Mouse (Mus musculus) erythroblast, adult 5-6 weeks (primary cell): ENCODE measurements around the gene Rad51b. TPM values are rescaled to one million over a fixed set of nuclear protein-coding genes. Genes with fewer than 3 reads are reported as not detected.

Experiments used
- ATAC-seq: replicated peaks from 2 replicates; pipeline ENCODE4 v1.8.0; 2016; ENCODE audit warnings: moderate number of reproducible peaks, mild to moderate bottlenecking, moderate TSS enrichment, inconsistent platforms; ENCODE audit not compliant: poor library complexity, low FRiP score, severe bottlenecking
- total RNA-seq, 2 experiments: library from RNA; stranded (forward) in 1 of 2; stranded (reverse) in 1 of 2; fragments of 150-400 nt in 1 of 2; fragments of 200-764, 138-1000 nt in 1 of 2; gene quantifications; 2 replicates each; pipeline versions ENCODE4 v1.2.3 to v1.2.4; 2015 to 2017; ENCODE audit warnings: low replicate concordance in 2 of 2

Gene Rad51b
- total RNA-seq, 2 experiments from 2014 or later: 3.5 to 4.2 TPM

DNA sequence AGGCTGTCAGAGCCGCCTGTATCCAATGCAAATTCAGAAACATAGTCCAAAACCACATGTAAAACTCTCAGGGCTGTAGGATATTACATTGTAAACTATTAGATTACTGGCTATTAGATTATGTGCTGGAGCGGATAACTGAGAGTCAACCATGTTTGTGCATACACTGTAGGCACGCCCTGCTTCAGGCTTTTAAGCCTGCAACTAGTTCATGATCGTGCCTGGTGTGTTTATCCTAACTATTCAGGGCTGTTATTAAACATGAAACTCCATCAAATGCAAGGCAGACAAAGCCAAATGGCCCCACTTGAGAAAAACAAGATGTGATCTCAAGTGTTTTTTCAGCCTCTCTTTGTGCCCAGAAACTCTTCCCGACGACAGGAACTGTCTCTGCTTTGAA lies 560.6 kb downstream of the Rad51b start:
- no peak for ATAC-seq

DNA sequence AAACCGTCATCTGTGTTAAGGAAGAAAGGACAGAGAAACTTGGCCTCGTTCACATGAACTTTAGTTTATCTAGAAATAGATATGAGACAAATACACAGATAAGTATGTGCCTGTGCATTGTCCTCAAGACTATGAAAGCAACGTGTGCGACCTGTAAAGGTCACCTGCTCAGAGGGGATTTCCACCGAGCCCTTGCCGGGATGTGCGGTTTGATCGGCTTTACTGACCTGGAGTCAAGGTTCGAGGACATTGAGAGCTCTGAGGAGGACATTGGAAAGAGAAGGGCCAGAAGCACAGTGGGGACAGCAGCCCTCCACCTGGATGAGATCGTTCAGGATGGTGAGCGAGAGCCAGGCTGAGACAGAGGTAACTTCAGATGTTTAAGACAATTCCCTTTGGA lies 561.3 kb downstream of the Rad51b start:
- ATAC-seq: no peak

DNA sequence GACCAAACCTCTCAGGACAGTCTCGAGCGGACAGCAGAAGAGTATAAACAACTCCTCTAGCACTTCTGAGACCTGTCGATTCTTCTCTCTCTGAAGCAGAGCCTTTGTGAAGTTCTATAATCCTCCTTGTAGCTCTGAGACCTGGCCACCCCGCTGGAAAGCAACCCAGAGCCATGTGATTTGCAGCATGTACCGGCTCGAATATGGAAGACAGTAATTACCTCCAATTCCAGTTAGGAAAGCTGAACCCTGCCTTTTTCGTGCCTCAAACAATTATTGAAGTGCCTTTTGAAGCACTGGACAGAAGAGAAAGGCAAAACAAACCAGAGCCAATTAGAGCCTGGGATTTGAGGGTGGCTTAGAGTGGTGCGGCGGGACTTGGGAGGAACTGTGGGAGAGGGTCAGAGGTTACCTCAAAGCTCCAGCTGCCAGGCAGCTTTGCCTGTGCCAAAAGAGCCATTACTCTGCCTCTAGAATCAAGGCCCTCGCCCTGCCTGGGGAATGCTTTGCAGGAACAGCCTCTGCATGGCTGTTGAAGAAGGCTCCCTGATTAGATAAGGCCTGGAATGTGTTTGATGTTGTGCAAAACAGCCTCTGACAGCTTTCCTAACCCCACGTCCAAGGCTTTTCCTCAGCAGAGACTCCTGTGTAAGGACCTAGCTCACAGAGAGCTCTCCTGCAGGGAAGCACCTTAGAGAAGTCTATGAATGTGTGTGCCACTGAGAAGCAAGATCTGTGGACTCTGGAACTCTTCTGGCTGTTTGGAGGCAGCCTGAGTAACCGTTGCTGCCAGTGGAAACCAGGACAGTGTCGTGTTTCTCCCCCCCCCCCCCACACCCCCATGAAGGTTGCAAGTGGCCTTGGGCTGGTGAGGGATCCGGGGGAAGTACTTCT lies 562.5 kb downstream of the Rad51b start:
- no peak for ATAC-seq

DNA sequence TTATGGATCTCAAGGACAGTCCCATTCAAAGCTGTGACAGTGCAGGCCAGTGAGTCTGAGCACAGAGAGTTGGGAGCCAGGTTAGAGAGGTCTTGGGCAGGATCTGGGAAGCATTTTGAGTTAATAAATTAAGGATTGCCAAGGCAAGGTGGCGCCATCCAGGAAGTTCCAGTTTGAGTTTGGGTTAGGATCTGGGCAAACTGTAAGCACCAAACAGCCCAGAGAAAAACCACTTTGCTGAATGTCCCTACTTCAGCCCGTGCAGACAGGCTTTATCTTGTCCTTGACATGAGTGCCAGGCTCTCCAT lies 563.1 kb downstream of the Rad51b start:
- ATAC-seq: no peak

Other genes starting within 250 kb of the Rad51b start
- 3.1 and 8.4 TPM in 2 replicates for gene Pigh, start 207.6 kb upstream of the Rad51b start, total RNA-seq (2015; ENCODE audit: low replicate concordance)
- gene Pigh, start 207.6 kb upstream of the Rad51b start, total RNA-seq (2017; ENCODE audit: low replicate concordance): 1.5 and 2.2 TPM in 2 replicates
- gene Arg2, start 166.5 kb upstream of the Rad51b start, total RNA-seq (2015; ENCODE audit: low replicate concordance): 0.77 and 2.3 TPM in 2 replicates
- 0.43 and 1.1 TPM in 2 replicates for gene Arg2, start 166.5 kb upstream of the Rad51b start, total RNA-seq (2017; ENCODE audit: low replicate concordance)
- 3.1 and 9.2 TPM in 2 replicates for gene Vti1b, start 124.6 kb upstream of the Rad51b start, total RNA-seq (2015; ENCODE audit: low replicate concordance)
- gene Vti1b, start 124.6 kb upstream of the Rad51b start, total RNA-seq (2017; ENCODE audit: low replicate concordance): 31.4 and 41.3 TPM in 2 replicates
- 4.4 and 5.2 TPM in 2 replicates for gene Rdh11, start 105.0 kb upstream of the Rad51b start, total RNA-seq (2015; ENCODE audit: low replicate concordance)
- gene Rdh11, start 105.0 kb upstream of the Rad51b start, total RNA-seq (2017; ENCODE audit: low replicate concordance): 6.4 and 6.6 TPM in 2 replicates
- gene Rdh12, start 88.4 kb upstream of the Rad51b start, total RNA-seq (2015; ENCODE audit: low replicate concordance): 10.7 and 16.1 TPM in 2 replicates
- gene Rdh12, start 88.4 kb upstream of the Rad51b start, total RNA-seq (2017; ENCODE audit: low replicate concordance): 2.6 and 4.5 TPM in 2 replicates
- gene Zfyve26, start 978 bp upstream of the Rad51b start, total RNA-seq (2015; ENCODE audit: low replicate concordance): 40.0 and 41.0 TPM in 2 replicates
- gene Zfyve26, start 978 bp upstream of the Rad51b start, total RNA-seq (2017; ENCODE audit: low replicate concordance): 18.8 and 29.4 TPM in 2 replicates